ENCODE assay signal across 1 mouse cellular context in genomic region chr11:69795168-69795982, GRCm38 (mm10).
TF ChIP-seq lines count a peak whose summit lies in the region.

TSS of gene Chrnb1 (minus strand) at chr11:69795943.

TF ChIP-seq in CH12.LX, 34 proteins besides CTCF, POLR2A, EP300 and RAD21 (continued from another document):
- no peak for TF ChIP-seq MAFK (IDR thresholded peaks at IDR 0.05; ENCODE audit: insufficient replicate concordance, low read length)
- TF ChIP-seq RCOR1 (conservative IDR thresholded peaks at IDR 0.05; ENCODE audit: low read depth, low read length): no peak; the same call in 1 of the 2 replicates
- peak; percentile 54; the same call in 1 of the 2 replicates for TF ChIP-seq NRF1 (IDR thresholded peaks at IDR 0.05; ENCODE audit: low read depth, low read length)
- TF ChIP-seq MEF2A (IDR thresholded peaks at IDR 0.05; ENCODE audit: borderline replicate concordance, low read depth, low read length): 0 out of 2 replicates have a peak, but pooled peaks have one; percentile 13
- TF ChIP-seq JUN (IDR thresholded peaks at IDR 0.05; ENCODE audit: insufficient read depth, low read depth, low read length): no peak
- peak; percentile 39 for TF ChIP-seq HCFC1 (IDR thresholded peaks at IDR 0.05; ENCODE audit: low read depth, low read length)
- peak; percentile 90 for TF ChIP-seq POLR2AphosphoS2 (IDR thresholded peaks at IDR 0.05; ENCODE audit: low read depth, low read length)
- TF ChIP-seq JUND (conservative IDR thresholded peaks at IDR 0.05; ENCODE audit: low read depth, low read length): no peak
- peak; percentile 23; the same call in 1 of the 2 replicates for TF ChIP-seq BHLHE40 (IDR thresholded peaks at IDR 0.05; ENCODE audit: low read depth, low read length)
- TF ChIP-seq IRF4 (IDR thresholded peaks at IDR 0.05; ENCODE audit: low read depth, low read length): peak; percentile 63
- no peak for TF ChIP-seq SMC3 (IDR thresholded peaks at IDR 0.05; ENCODE audit: low read depth, low read length)
- no peak for TF ChIP-seq ZNF384 (IDR thresholded peaks at IDR 0.05; ENCODE audit: low read depth, low read length)
- TF ChIP-seq USF2 (conservative IDR thresholded peaks at IDR 0.05; ENCODE audit: low read depth, low read length): no peak
- no peak for TF ChIP-seq PAX5 (IDR thresholded peaks at IDR 0.05; ENCODE audit: low read length)
- TF ChIP-seq KAT2A (IDR thresholded peaks at IDR 0.05; ENCODE audit: insufficient replicate concordance, low read length): 0 out of 2 replicates have a peak, but pooled peaks have one; percentile 15
- peak; percentile 89; the same call in 1 of the 2 replicates for TF ChIP-seq ZMIZ1 (IDR thresholded peaks at IDR 0.05; ENCODE audit: low read depth, low read length)
- TF ChIP-seq ZKSCAN1 (IDR thresholded peaks at IDR 0.05; ENCODE audit: borderline replicate concordance, low read depth, low read length): no peak
- peak; percentile 58; the same call in 1 of the 2 replicates for TF ChIP-seq TCF12 (IDR thresholded peaks at IDR 0.05; ENCODE audit: low read depth, low read length)
- TF ChIP-seq MAZ (IDR thresholded peaks at IDR 0.05; ENCODE audit: low read depth, low read length): peak; percentile 15
- no peak for TF ChIP-seq USF1 (IDR thresholded peaks at IDR 0.05; ENCODE audit: low read depth, low read length)
- TF ChIP-seq CHD1 (IDR thresholded peaks at IDR 0.05; ENCODE audit: low read depth, low read length): 0 out of 2 replicates have a peak, but pooled peaks have one; percentile 53
- no peak for TF ChIP-seq GABPA (IDR thresholded peaks at IDR 0.05; ENCODE audit: insufficient replicate concordance, low read depth, low read length)
- no peak for TF ChIP-seq ETS1 (conservative IDR thresholded peaks at IDR 0.05; ENCODE audit: low read depth, low read length)
TF ChIP-seq in CH12.LX: peak in this region for 19.
